Mouse (Mus musculus) spleen, adult 2 months (tissue): ENCODE results near the gene Smyd1.

Experiments
- CTCF ChIP-seq: fragments of 200-500 bp; IDR thresholded peaks from 2 replicates; pipeline ENCODE4 v1.5.1; 2011; ENCODE audit warnings: mild to moderate bottlenecking, inconsistent platforms; ENCODE audit not compliant: insufficient read depth, insufficient read length, insufficient replicate concordance; ENCODE audit errors: extremely low read depth
- POLR2A ChIP-seq: fragments of 200-500 bp; IDR thresholded peaks from 2 replicates; pipeline ENCODE4 v1.6.1; 2011; ENCODE audit warnings: low read depth, low read length, inconsistent platforms

GRCm38 (mm10) chr6:71208691-71209090, 113.3 kb downstream of the Smyd1 start:
- no peak for TF ChIP-seq POLR2A
- TF ChIP-seq CTCF: no peak
